Mouse (Mus musculus): ENCODE data around the gene Fras1.

Fras1 gene

GRCm38 (mm10) chr5:96482054-96482453 is 108.3 kb downstream of the Fras1 start:
- DNase-seq (ENCODE audit: low spot score), result no peak

- DNase-seq (ENCODE audit: low spot score), result no peak
Measured at GRCm38 (mm10) chr5:96492497-96492896, 118.7 kb downstream of the Fras1 start.

- no peak for DNase-seq (ENCODE audit: low spot score)
Measured at GRCm38 (mm10) chr5:96494502-96495292, 120.9 kb downstream of the Fras1 start.

- no peak for DNase-seq (ENCODE audit: low spot score)
Measured at GRCm38 (mm10) chr5:96498083-96498482, 124.3 kb downstream of the Fras1 start.

- no peak for DNase-seq (ENCODE audit: low spot score)
Measured at GRCm38 (mm10) chr5:96501783-96502182, 128.0 kb downstream of the Fras1 start.

GRCm38 (mm10) chr5:96502400-96502799 is 128.6 kb downstream of the Fras1 start:
- DNase-seq (ENCODE audit: low spot score), result no peak

GRCm38 (mm10) chr5:96511005-96511404 is 137.2 kb downstream of the Fras1 start:
- no peak for DNase-seq (ENCODE audit: low spot score)

- DNase-seq (ENCODE audit: low spot score), result no peak
Measured at GRCm38 (mm10) chr5:96513327-96513726, 139.6 kb downstream of the Fras1 start.

GRCm38 (mm10) chr5:96515860-96516311 is 142.1 kb downstream of the Fras1 start:
- no peak for DNase-seq (ENCODE audit: low spot score)

- DNase-seq (ENCODE audit: low spot score), result no peak
Measured at GRCm38 (mm10) chr5:96516329-96516728, 142.6 kb downstream of the Fras1 start.

GRCm38 (mm10) chr5:96521541-96521940 is 147.8 kb downstream of the Fras1 start:
- DNase-seq (ENCODE audit: low spot score), result no peak

GRCm38 (mm10) chr5:96522909-96523409 is 149.2 kb downstream of the Fras1 start:
- DNase-seq (ENCODE audit: low spot score), result no peak

GRCm38 (mm10) chr5:96528296-96528695 is 154.5 kb downstream of the Fras1 start:
- no peak for DNase-seq (ENCODE audit: low spot score)

GRCm38 (mm10) chr5:96530516-96530915 is 156.8 kb downstream of the Fras1 start:
- DNase-seq (ENCODE audit: low spot score), result no peak

GRCm38 (mm10) chr5:96531962-96532361 is 158.2 kb downstream of the Fras1 start:
- DNase-seq (ENCODE audit: low spot score), result no peak

GRCm38 (mm10) chr5:96536527-96536926 is 162.8 kb downstream of the Fras1 start:
- no peak for DNase-seq (ENCODE audit: low spot score)

- no peak for DNase-seq (ENCODE audit: low spot score)
Measured at GRCm38 (mm10) chr5:96536937-96537336, 163.2 kb downstream of the Fras1 start.

GRCm38 (mm10) chr5:96544112-96544511 is 170.4 kb downstream of the Fras1 start:
- DNase-seq (ENCODE audit: low spot score), result no peak

GRCm38 (mm10) chr5:96545994-96546393 is 172.2 kb downstream of the Fras1 start:
- DNase-seq (ENCODE audit: low spot score), result no peak

GRCm38 (mm10) chr5:96554940-96555679 is 181.4 kb downstream of the Fras1 start:
- no peak for DNase-seq (ENCODE audit: low spot score)

GRCm38 (mm10) chr5:96558049-96558804 is 184.5 kb downstream of the Fras1 start:
- no peak for DNase-seq (ENCODE audit: low spot score)

GRCm38 (mm10) chr5:96574586-96574985 is 200.8 kb downstream of the Fras1 start:
- DNase-seq (ENCODE audit: low spot score), result no peak

Data from retina, embryonic 14.5 days (tissue).